Mouse (Mus musculus) ovary, postnatal 36 days (tissue): ENCODE measurements around the gene Tmem151a.

ENCODE experiments used
- DNase-seq: peaks from one replicate; pipeline ENCODE4 v3.0.0; 2022; ENCODE audit warnings: low spot score, mixed read lengths

Tmem151a gene

GRCm38 (mm10) chr19:5067040-5067799 is 18.1 kb downstream of the Tmem151a start:
- DNase-seq, result no peak

- no peak for DNase-seq
These were observed 20.2 kb downstream of the Tmem151a start for GRCm38 (mm10) chr19:5065104-5065503.

- no peak for DNase-seq
These were observed 22.9 kb downstream of the Tmem151a start for GRCm38 (mm10) chr19:5062446-5062845.

GRCm38 (mm10) chr19:5062041-5062440 is 23.3 kb downstream of the Tmem151a start:
- DNase-seq, result no peak

GRCm38 (mm10) chr19:5060365-5061330 is 24.7 kb downstream of the Tmem151a start:
- no peak for DNase-seq

GRCm38 (mm10) chr19:5058801-5059771 is 26.2 kb downstream of the Tmem151a start:
- no peak for DNase-seq

GRCm38 (mm10) chr19:5057876-5058775 is 27.2 kb downstream of the Tmem151a start:
- no peak for DNase-seq

GRCm38 (mm10) chr19:5056251-5056650 is 29.1 kb downstream of the Tmem151a start:
- no peak for DNase-seq

GRCm38 (mm10) chr19:5053909-5054308 is 31.4 kb downstream of the Tmem151a start:
- no peak for DNase-seq

GRCm38 (mm10) chr19:5052853-5053252 is 32.5 kb downstream of the Tmem151a start:
- no peak for DNase-seq

- no peak for DNase-seq
These were observed 33.0 kb downstream of the Tmem151a start for GRCm38 (mm10) chr19:5052166-5052822.

GRCm38 (mm10) chr19:5051515-5051914 is 33.8 kb downstream of the Tmem151a start:
- no peak for DNase-seq

GRCm38 (mm10) chr19:5051031-5051430 is 34.3 kb downstream of the Tmem151a start:
- no peak for DNase-seq

GRCm38 (mm10) chr19:5050047-5050905 is 35.1 kb downstream of the Tmem151a start, which contains the start of gene Rin1:
Rin1 (plus strand) TSS chr19:5050481.
- no peak for DNase-seq

GRCm38 (mm10) chr19:5049325-5049724 is 36.0 kb downstream of the Tmem151a start:
- no peak for DNase-seq

- no peak for DNase-seq
These were observed 36.9 kb downstream of the Tmem151a start for GRCm38 (mm10) chr19:5048138-5049056.

- DNase-seq, result no peak
These were observed 39.8 kb downstream of the Tmem151a start for GRCm38 (mm10) chr19:5045531-5045930.

- DNase-seq, result no peak
These were observed 43.7 kb downstream of the Tmem151a start for GRCm38 (mm10) chr19:5041588-5041987.
